ENCODE assay signal across 8 mouse cellular contexts in the genomic region with DNA sequence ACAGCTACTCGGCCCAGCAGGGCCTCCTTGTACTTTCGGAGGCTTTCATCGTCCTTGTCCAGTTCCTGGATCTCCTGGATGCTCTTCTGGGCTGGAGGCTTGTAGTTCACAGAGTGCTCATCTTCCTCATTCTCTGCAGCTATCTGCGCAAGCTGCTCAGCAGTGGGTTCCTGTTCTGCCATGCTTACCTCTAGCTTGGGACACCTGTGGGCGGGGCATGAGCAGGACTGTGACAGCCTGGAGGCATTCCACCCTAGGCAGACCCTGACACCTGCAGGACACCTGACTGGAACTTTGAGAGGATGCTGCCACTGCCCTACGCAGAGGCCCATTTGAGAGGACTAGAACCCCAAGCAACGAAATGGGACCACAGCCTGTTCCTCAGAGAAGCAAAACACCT. TPM values are rescaled to one million over a fixed set of nuclear protein-coding genes. Genes with fewer than 3 reads are reported as not detected.
DNase-seq lines count a peak whose midpoint lies in the region; ATAC-seq and TF ChIP-seq lines count a peak whose summit lies in the region.

No protein-coding gene starts in this region.

- H3K4me3 ChIP-seq in testis, adult 2 months (ENCODE audit: control insufficient read depth, low read depth, low read length) = peak overlapping the region; percentile 90; the same call in 1 of the 2 replicates
- H3K4me3 ChIP-seq in erythroblast, embryonic 14.5 days (replicated peaks) = peak overlapping the region; percentile 90
- peak overlapping the region; percentile 75 for H3K4me3 ChIP-seq in intestine, embryonic 16.5 days (ENCODE audit: low read length)
- H3K4me3 ChIP-seq in liver, postnatal 0 days (ENCODE audit: low read depth, low read length) = peak overlapping the region; percentile 76

- H3K9ac ChIP-seq in intestine, embryonic 16.5 days (ENCODE audit: low read depth, low read length) = peak overlapping the region; percentile 94
- peak overlapping the region; percentile 90 for H3K9ac ChIP-seq in liver, postnatal 0 days (replicated peaks)

- H3K36me3 ChIP-seq in testis, adult 2 months (ENCODE audit: control insufficient read depth, insufficient read depth, low read length) = peaks cover 3% of the 10 kb centered on the region; the same call in 1 of the 2 replicates
- H3K36me3 ChIP-seq in erythroblast, embryonic 14.5 days (ENCODE audit: control insufficient read depth) = peaks cover 46% of the 10 kb centered on the region
- H3K36me3 ChIP-seq in intestine, embryonic 16.5 days (ENCODE audit: control insufficient read depth, insufficient read depth, low read length) = peaks cover 28% of the 10 kb centered on the region
- H3K36me3 ChIP-seq in liver, postnatal 0 days (replicated peaks; ENCODE audit: insufficient read depth, low read length) = peaks cover 24% of the 10 kb centered on the region

- no peak for TF ChIP-seq CTCF in testis, adult 2 months (IDR thresholded peaks at IDR 0.05; ENCODE audit: control insufficient read depth, insufficient read depth, insufficient replicate concordance, low read depth, low read length)
- TF ChIP-seq CTCF in liver, postnatal 0 days (IDR thresholded peaks at IDR 0.05; ENCODE audit: low read depth) = no peak; the same call in 1 of the 2 replicates

- no peak for TF ChIP-seq POLR2A in testis, adult 2 months (IDR thresholded peaks at IDR 0.05; ENCODE audit: control insufficient read depth, low read depth, low read length)

- no peak overlapping the region for H3K27ac ChIP-seq in testis, adult 2 months (ENCODE audit: control insufficient read depth, insufficient read depth, low read depth, low read length)
- peak overlapping the region; percentile 93 for H3K27ac ChIP-seq in intestine, embryonic 16.5 days (ENCODE audit: low read length)
- peak overlapping the region; percentile 94 for H3K27ac ChIP-seq in liver, postnatal 0 days (ENCODE audit: low read depth)

- ATAC-seq in intestine, embryonic 16.5 days = no peak
- ATAC-seq in liver, postnatal 0 days = no peak

- 47% methylated on average over 7 of the region's 7 CpGs for whole genome bisulfite sequencing in intestine, embryonic 16.5 days
- 39% methylated on average over 7 of the region's 7 CpGs for WGBS in liver, postnatal 0 days (ENCODE audit: insufficient replicate concordance)

- peaks cover 18% of the 10 kb centered on the region for H3K4me1 ChIP-seq in testis, adult 2 months (ENCODE audit: control insufficient read depth, insufficient read depth, low read length)
- H3K4me1 ChIP-seq in erythroblast, embryonic 14.5 days (ENCODE audit: control insufficient read depth) = peaks cover 51% of the 10 kb centered on the region
- peaks cover 43% of the 10 kb centered on the region for H3K4me1 ChIP-seq in intestine, embryonic 16.5 days (ENCODE audit: control insufficient read depth, insufficient read depth, low read length)
- H3K4me1 ChIP-seq in liver, postnatal 0 days (ENCODE audit: insufficient read depth) = peaks cover 39% of the 10 kb centered on the region

- TF ChIP-seq EP300 in liver, postnatal 0 days (IDR thresholded peaks at IDR 0.05; ENCODE audit: low read depth) = no peak

- no peaks in the 10 kb centered on the region for H3K27me3 ChIP-seq in testis, adult 2 months (ENCODE audit: control insufficient read depth, insufficient read depth, low read length)
- H3K27me3 ChIP-seq in erythroblast, embryonic 14.5 days (ENCODE audit: control insufficient read depth) = no peaks in the 10 kb centered on the region
- no peaks in the 10 kb centered on the region for H3K27me3 ChIP-seq in intestine, embryonic 16.5 days (replicated peaks; ENCODE audit: control insufficient read depth, insufficient read depth, low read length)
- H3K27me3 ChIP-seq in liver, postnatal 0 days (ENCODE audit: insufficient read depth, low read length) = no peaks in the 10 kb centered on the region

- H3K4me2 ChIP-seq in intestine, embryonic 16.5 days (ENCODE audit: low read depth, low read length) = peak overlapping the region; percentile 63
- H3K4me2 ChIP-seq in liver, postnatal 0 days (ENCODE audit: low read depth, low read length) = peak overlapping the region; percentile 90

- no peak for DNase-seq in testis, postnatal 14 days (ENCODE audit: low spot score)
- peak; percentile 67 for DNase-seq in liver, postnatal 0 days
- peak; percentile 48 to 52 for DNase-seq in spleen, postnatal 36 days (ENCODE audit: low spot score in 2 of 2)
- no peak for DNase-seq in ovary, adult 18-20 months (ENCODE audit: low spot score)
- no peak for DNase-seq in MN1 (ENCODE audit: low spot score)

- peaks cover 3% of the 10 kb centered on the region; the same call in 1 of the 2 replicates for H3K9me3 ChIP-seq in erythroblast, embryonic 14.5 days (ENCODE audit: control insufficient read depth, low read length)
- H3K9me3 ChIP-seq in intestine, embryonic 16.5 days (ENCODE audit: control insufficient read depth, low read length) = no peaks in the 10 kb centered on the region
- H3K9me3 ChIP-seq in liver, postnatal 0 days (ENCODE audit: low read length) = no peaks in the 10 kb centered on the region

RNA-seq across cellular contexts. Expression of a gene that starts 1.2 kb away (rescaled TPM):
- 94.7 and 101 TPM in 2 replicates for polyA plus RNA-seq in testis, adult 2 months (2012; rRNA removed)
- 52.3 and 59.5 TPM in 2 replicates for polyA plus RNA-seq in erythroblast, embryonic 14.5 days (2012)
- 626 and 641 TPM in 2 replicates for polyA plus RNA-seq in intestine, embryonic 16.5 days (2015; fragmentation: Nextera tagmentation; extraction: Ambion mirVana)
- polyA plus RNA-seq in liver, postnatal 0 days (2015; fragmentation: Nextera tagmentation; extraction: Ambion mirVana) = 148 and 156 TPM in 2 replicates

RNA-seq across cellular contexts. Expression of a gene that starts 7.1 kb away (rescaled TPM):
- 46.7 and 55.1 TPM in 2 replicates for polyA plus RNA-seq in testis, adult 2 months (2012; rRNA removed)
- polyA plus RNA-seq in erythroblast, embryonic 14.5 days (2012) = 23.2 and 24.6 TPM in 2 replicates
- 1,365 and 1,538 TPM in 2 replicates for polyA plus RNA-seq in intestine, embryonic 16.5 days (2015; fragmentation: Nextera tagmentation; extraction: Ambion mirVana)
- 683 and 697 TPM in 2 replicates for polyA plus RNA-seq in liver, postnatal 0 days (2015; fragmentation: Nextera tagmentation; extraction: Ambion mirVana)

RNA-seq across cellular contexts. Expression of a gene that starts 18.0 kb away (rescaled TPM):
- polyA plus RNA-seq in testis, adult 2 months (2012; rRNA removed) = 22.8 and 23.6 TPM in 2 replicates
- 56.7 and 59.1 TPM in 2 replicates for polyA plus RNA-seq in erythroblast, embryonic 14.5 days (2012)
- 19.6 and 86.6 TPM in 2 replicates for polyA plus RNA-seq in intestine, embryonic 16.5 days (2015; fragmentation: Nextera tagmentation; extraction: Ambion mirVana)
- polyA plus RNA-seq in liver, postnatal 0 days (2015; fragmentation: Nextera tagmentation; extraction: Ambion mirVana) = 162 and 168 TPM in 2 replicates

RNA-seq across cellular contexts. Expression of a gene that starts 18.0 kb away (rescaled TPM):
- polyA plus RNA-seq in testis, adult 2 months (2012; rRNA removed) = 178 and 209 TPM in 2 replicates
- polyA plus RNA-seq in erythroblast, embryonic 14.5 days (2012) = 12.9 and 19.1 TPM in 2 replicates
- polyA plus RNA-seq in intestine, embryonic 16.5 days (2015; fragmentation: Nextera tagmentation; extraction: Ambion mirVana) = 164 and 171 TPM in 2 replicates
- polyA plus RNA-seq in liver, postnatal 0 days (2015; fragmentation: Nextera tagmentation; extraction: Ambion mirVana) = 46.1 and 47.5 TPM in 2 replicates

RNA-seq across cellular contexts. Expression of a gene that starts 28.1 kb away (rescaled TPM):
- 24.6 and 26.3 TPM in 2 replicates for polyA plus RNA-seq in testis, adult 2 months (2012; rRNA removed)
- polyA plus RNA-seq in erythroblast, embryonic 14.5 days (2012) = 0.46 TPM in 1 of 2 replicates, not detected in the other
- 2.7 and 3.8 TPM in 2 replicates for polyA plus RNA-seq in intestine, embryonic 16.5 days (2015; fragmentation: Nextera tagmentation; extraction: Ambion mirVana)
- 20.9 and 22.2 TPM in 2 replicates for polyA plus RNA-seq in liver, postnatal 0 days (2015; fragmentation: Nextera tagmentation; extraction: Ambion mirVana)

Comparison
In these comparisons a context has a peak if more than half of its experiments do, and no peak if none do; other contexts are left out.
1. DNase-seq: peak in liver, postnatal 0 days (single experiment) and spleen, postnatal 36 days (2 of 2); none in testis, postnatal 14 days (single experiment), ovary, adult 18-20 months (single experiment) and MN1 (single experiment).
2. RNA of a gene that starts 7.1 kb away (polyA plus RNA-seq): 1,365 to 1,538 TPM in intestine, embryonic 16.5 days and 683 to 697 TPM in liver, postnatal 0 days; 46.7 to 55.1 TPM in testis, adult 2 months and 23.2 to 24.6 TPM in erythroblast, embryonic 14.5 days; every median in the first group is over 10 times any median in the second.
3. Peak in every context shown above with its lines, with median percentiles within 50 percentile points of each other: H3K4me3 ChIP-seq.